Mouse (Mus musculus): ENCODE data around the gene Ms4a8a.
"Not testable (repeated sequence)": the region's sequence is repeated elsewhere in the genome, so short reads cannot be mapped to it uniquely, and the experiment has no call there.

Gene Ms4a8a

GRCm38 (mm10) chr19:11080934-11081333, at the start of gene Ms4a8a:
Gene Ms4a8a (minus strand): TSS chr19:11081102.
- DNase-seq, result no peak

GRCm38 (mm10) chr19:11129702-11130101, 48.8 kb upstream of the Ms4a8a start:
- DNase-seq, result no peak

GRCm38 (mm10) chr19:11121016-11121420, 40.1 kb upstream of the Ms4a8a start:
- not testable (repeated sequence) for DNase-seq

GRCm38 (mm10) chr19:11119338-11119737, 38.4 kb upstream of the Ms4a8a start:
- peak; percentile 19 for DNase-seq

- no peak for DNase-seq
Measured at GRCm38 (mm10) chr19:11107746-11108145, 26.8 kb upstream of the Ms4a8a start.

- DNase-seq, result no peak
Measured at GRCm38 (mm10) chr19:11101880-11102279, 21.0 kb upstream of the Ms4a8a start.

GRCm38 (mm10) chr19:11098401-11098800, 17.5 kb upstream of the Ms4a8a start:
- no peak for DNase-seq

GRCm38 (mm10) chr19:11092131-11092530, 11.2 kb upstream of the Ms4a8a start:
- not testable (repeated sequence) for DNase-seq

GRCm38 (mm10) chr19:11070364-11070763, 10.5 kb downstream of the Ms4a8a start:
- no peak for DNase-seq

- no peak for DNase-seq
Measured at GRCm38 (mm10) chr19:11065202-11065875, 15.6 kb downstream of the Ms4a8a start.

GRCm38 (mm10) chr19:11060900-11061299, 20.0 kb downstream of the Ms4a8a start:
- no peak for DNase-seq

- no peak for DNase-seq
Measured at GRCm38 (mm10) chr19:11059967-11060366, 20.9 kb downstream of the Ms4a8a start.

GRCm38 (mm10) chr19:11055700-11056099, 25.2 kb downstream of the Ms4a8a start:
- not testable (repeated sequence) for DNase-seq

- no peak for DNase-seq
Measured at GRCm38 (mm10) chr19:11053277-11053676, 27.6 kb downstream of the Ms4a8a start.

GRCm38 (mm10) chr19:11052877-11053276, 28.0 kb downstream of the Ms4a8a start:
- no peak for DNase-seq

GRCm38 (mm10) chr19:11050286-11050685, 30.6 kb downstream of the Ms4a8a start:
- no peak for DNase-seq

GRCm38 (mm10) chr19:11049426-11049825, 31.5 kb downstream of the Ms4a8a start:
- DNase-seq, result no peak

- DNase-seq, result no peak
Measured at GRCm38 (mm10) chr19:11048503-11048902, 32.4 kb downstream of the Ms4a8a start.

GRCm38 (mm10) chr19:11048009-11048408, 32.9 kb downstream of the Ms4a8a start:
- DNase-seq, result no peak

- DNase-seq, result no peak
Measured at GRCm38 (mm10) chr19:11044996-11045711, 35.7 kb downstream of the Ms4a8a start.

GRCm38 (mm10) chr19:11044671-11044995, 36.3 kb downstream of the Ms4a8a start:
- no peak for DNase-seq

GRCm38 (mm10) chr19:11037570-11037969, 43.3 kb downstream of the Ms4a8a start:
- DNase-seq, result no peak

GRCm38 (mm10) chr19:11022382-11022781, 58.5 kb downstream of the Ms4a8a start:
- DNase-seq, result no peak

GRCm38 (mm10) chr19:11017891-11018290, 63.0 kb downstream of the Ms4a8a start, which contains the start of gene Ms4a18:
Gene Ms4a18 (minus strand): TSS chr19:11018031.
- no peak for DNase-seq

All from layer of hippocampus, adult 9-11 months (tissue).